Mouse (Mus musculus): Measurements from ENCODE around the gene Armcx4. TPM values are rescaled to one million over a fixed set of nuclear protein-coding genes. Genes with fewer than 3 reads are reported as not detected.
A peak's percentile ranks its signal among the peaks of the same experiment; 100 is the strongest.

Armcx4 gene
- 3.3 and 3.7 TPM in 2 replicates for polyA plus RNA-seq (2015; fragmentation: Nextera tagmentation; extraction: Ambion mirVana)

DNA sequence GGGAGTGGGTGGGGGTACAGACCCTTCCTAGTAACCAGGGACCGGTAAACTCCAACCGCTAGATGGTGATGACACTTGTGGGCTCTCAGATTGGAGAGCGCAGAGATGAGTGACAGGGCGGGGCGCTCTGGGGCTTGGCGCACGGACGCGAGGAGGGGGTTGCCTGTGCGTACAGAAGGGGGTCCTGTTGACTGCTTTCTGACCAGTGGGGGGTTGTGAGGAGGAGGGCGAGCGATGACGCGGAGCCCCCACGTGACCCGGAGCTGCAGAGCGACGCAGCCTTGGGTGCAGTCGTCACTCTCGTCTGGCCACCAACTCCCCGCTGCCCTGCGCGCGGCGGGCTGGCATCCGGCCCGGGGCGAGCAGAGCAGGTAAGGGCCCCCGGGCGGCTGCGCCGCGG is at the start of gene Armcx4:
Gene Armcx4, plus strand, starts transcription at position 253 of the 400 bp plus-strand sequence.
- Histone ChIP-seq H3K36me3 (no peaks in the 10 kb centered on the region), H3K27me3 (replicated peaks) (no peaks in the 10 kb centered on the region), H3K27ac (peak within 1 kb of the TSS; percentile 84), H3K4me1 (no peaks in the 10 kb centered on the region), H3K9ac (peak within 1 kb of the TSS; percentile 32; the same call in 1 of the 2 replicates), H3K4me3 (replicated peaks) (peak within 1 kb of the TSS; percentile 51), H3K9me3 (no peaks in the 10 kb centered on the region), H3K4me2 (peak within 1 kb of the TSS; percentile 45)
- WGBS = 23% methylated on average over 25 of the region's 33 CpGs
- ATAC-seq (ENCODE audit: insufficient read depth, low FRiP score, low read depth) = peak; percentile 87

GRCm38 (mm10) chrX:134641000-134641760 is 45.1 kb upstream of the Armcx4 start:
- 53% methylated on average over 10 of the region's 10 CpGs for WGBS
- no peak for ATAC-seq (ENCODE audit: insufficient read depth, low FRiP score, low read depth)
- H3K9me3 ChIP-seq = no peaks in the 10 kb centered on the region
- no peak overlapping the region for H3K9ac ChIP-seq
- no peaks in the 10 kb centered on the region for H3K36me3 ChIP-seq
- no peak overlapping the region for H3K27ac ChIP-seq
- H3K4me1 ChIP-seq = no peaks in the 10 kb centered on the region
- H3K4me3 ChIP-seq (replicated peaks) = no peak overlapping the region
- no peak overlapping the region for H3K4me2 ChIP-seq
- H3K27me3 ChIP-seq (replicated peaks) = no peaks in the 10 kb centered on the region

GRCm38 (mm10) chrX:134646338-134646737 is 40.0 kb upstream of the Armcx4 start:
- no peak overlapping the region for H3K9ac ChIP-seq
- ATAC-seq (ENCODE audit: insufficient read depth, low FRiP score, low read depth) = no peak
- no peaks in the 10 kb centered on the region for H3K4me1 ChIP-seq
- WGBS = 75% methylated on average over 1 of the region's 1 CpGs
- H3K9me3 ChIP-seq = no peaks in the 10 kb centered on the region
- no peak overlapping the region for H3K4me2 ChIP-seq
- H3K4me3 ChIP-seq (replicated peaks) = no peak overlapping the region
- H3K27ac ChIP-seq = no peak overlapping the region
- H3K27me3 ChIP-seq (replicated peaks) = no peaks in the 10 kb centered on the region
- no peaks in the 10 kb centered on the region for H3K36me3 ChIP-seq

- WGBS = 56% methylated on average over 8 of the region's 8 CpGs
- Histone ChIP-seq H3K9me3 (no peaks in the 10 kb centered on the region), H3K4me3 (replicated peaks) (no peak overlapping the region), H3K4me2 (no peak overlapping the region), H3K27ac (no peak overlapping the region; the same call in none of the 2 replicates), H3K9ac (no peak overlapping the region), H3K27me3 (replicated peaks) (no peaks in the 10 kb centered on the region), H3K36me3 (no peaks in the 10 kb centered on the region), H3K4me1 (no peaks in the 10 kb centered on the region)
- no peak for ATAC-seq (ENCODE audit: insufficient read depth, low FRiP score, low read depth)
Observed at GRCm38 (mm10) chrX:134647421-134647820, 38.9 kb upstream of the Armcx4 start.

GRCm38 (mm10) chrX:134648031-134648692 is 38.2 kb upstream of the Armcx4 start:
- no peaks in the 10 kb centered on the region for H3K27me3 ChIP-seq (replicated peaks)
- no peaks in the 10 kb centered on the region for H3K9me3 ChIP-seq
- peak; percentile 60 for ATAC-seq (ENCODE audit: insufficient read depth, low FRiP score, low read depth)
- H3K27ac ChIP-seq = no peak overlapping the region
- H3K4me1 ChIP-seq = no peaks in the 10 kb centered on the region
- H3K4me2 ChIP-seq = no peak overlapping the region
- H3K36me3 ChIP-seq = no peaks in the 10 kb centered on the region
- no peak overlapping the region for H3K4me3 ChIP-seq (replicated peaks)
- H3K9ac ChIP-seq = no peak overlapping the region
- 13% methylated on average over 11 of the region's 11 CpGs for WGBS

GRCm38 (mm10) chrX:134652061-134652460 is 34.3 kb upstream of the Armcx4 start:
- WGBS = 35% methylated on average over 1 of the region's 1 CpGs

GRCm38 (mm10) chrX:134661586-134661985 is 24.7 kb upstream of the Armcx4 start:
- no peak for ATAC-seq (ENCODE audit: insufficient read depth, low FRiP score, low read depth)
- Histone ChIP-seq H3K27me3 (replicated peaks) (no peaks in the 10 kb centered on the region), H3K27ac (no peak overlapping the region), H3K4me1 (no peaks in the 10 kb centered on the region), H3K9me3 (no peaks in the 10 kb centered on the region), H3K4me2 (no peak overlapping the region), H3K9ac (no peak overlapping the region), H3K4me3 (replicated peaks) (no peak overlapping the region), H3K36me3 (no peaks in the 10 kb centered on the region)
- 80% methylated on average over 5 of the region's 5 CpGs for WGBS

More at GRCm38 (mm10) chrX:134652061-134652460, 34.3 kb upstream of the Armcx4 start:
- no peaks in the 10 kb centered on the region for H3K36me3 ChIP-seq
- H3K27me3 ChIP-seq (replicated peaks) = no peaks in the 10 kb centered on the region
- no peak overlapping the region for H3K27ac ChIP-seq
- H3K4me1 ChIP-seq = no peaks in the 10 kb centered on the region
- H3K4me2 ChIP-seq = no peak overlapping the region
- no peak for ATAC-seq (ENCODE audit: insufficient read depth, low FRiP score, low read depth)
- H3K4me3 ChIP-seq (replicated peaks) = no peak overlapping the region
- H3K9me3 ChIP-seq = no peaks in the 10 kb centered on the region
- H3K9ac ChIP-seq = no peak overlapping the region

GRCm38 (mm10) chrX:134675022-134675421 is 11.3 kb upstream of the Armcx4 start:
- ATAC-seq (ENCODE audit: insufficient read depth, low FRiP score, low read depth) = no peak
- no peaks in the 10 kb centered on the region for H3K4me1 ChIP-seq
- H3K4me2 ChIP-seq = no peak overlapping the region
- no peak overlapping the region for H3K27ac ChIP-seq
- H3K36me3 ChIP-seq = no peaks in the 10 kb centered on the region
- no peaks in the 10 kb centered on the region for H3K27me3 ChIP-seq (replicated peaks)
- H3K9me3 ChIP-seq = no peaks in the 10 kb centered on the region
- H3K9ac ChIP-seq = no peak overlapping the region
- 52% methylated on average over 5 of the region's 5 CpGs for WGBS
- H3K4me3 ChIP-seq (replicated peaks) = no peak overlapping the region

GRCm38 (mm10) chrX:134675959-134676358 is 10.4 kb upstream of the Armcx4 start:
- Histone ChIP-seq H3K4me2 (no peak overlapping the region), H3K27ac (no peak overlapping the region), H3K4me1 (no peaks in the 10 kb centered on the region), H3K4me3 (replicated peaks) (no peak overlapping the region), H3K27me3 (replicated peaks) (no peaks in the 10 kb centered on the region), H3K36me3 (no peaks in the 10 kb centered on the region), H3K9me3 (no peaks in the 10 kb centered on the region), H3K9ac (no peak overlapping the region)
- WGBS = 70% methylated on average over 1 of the region's 1 CpGs
- ATAC-seq (ENCODE audit: insufficient read depth, low FRiP score, low read depth) = no peak

GRCm38 (mm10) chrX:134684936-134685335 is 1.4 kb upstream of the Armcx4 start:
- H3K27me3 ChIP-seq (replicated peaks) = no peaks in the 10 kb centered on the region
- H3K36me3 ChIP-seq = no peaks in the 10 kb centered on the region
- peak overlapping the region; percentile 25 for H3K4me3 ChIP-seq (replicated peaks)
- no peaks in the 10 kb centered on the region for H3K4me1 ChIP-seq
- no peak overlapping the region for H3K9ac ChIP-seq
- no peak for ATAC-seq (ENCODE audit: insufficient read depth, low FRiP score, low read depth)
- peak overlapping the region; percentile 51 for H3K27ac ChIP-seq
- WGBS = 33% methylated on average over 5 of the region's 5 CpGs
- H3K4me2 ChIP-seq = peak overlapping the region; percentile 35
- no peaks in the 10 kb centered on the region for H3K9me3 ChIP-seq

GRCm38 (mm10) chrX:134686739-134687171 is 436 bp downstream of the Armcx4 start:
- Histone ChIP-seq H3K9ac (peak overlapping the region; percentile 32; the same call in 1 of the 2 replicates), H3K27me3 (replicated peaks) (no peaks in the 10 kb centered on the region), H3K4me3 (replicated peaks) (peak overlapping the region; percentile 51), H3K4me2 (peak overlapping the region; percentile 45), H3K36me3 (no peaks in the 10 kb centered on the region), H3K9me3 (no peaks in the 10 kb centered on the region), H3K4me1 (no peaks in the 10 kb centered on the region), H3K27ac (peak overlapping the region; percentile 84)
- peak; percentile 36 for ATAC-seq (ENCODE audit: insufficient read depth, low FRiP score, low read depth)
- 28% methylated on average over 15 of the region's 16 CpGs for WGBS

- no peak for ATAC-seq (ENCODE audit: insufficient read depth, low FRiP score, low read depth)
- no peak overlapping the region for H3K9ac ChIP-seq
- H3K4me2 ChIP-seq = no peak overlapping the region
- 76% methylated on average over 2 of the region's 2 CpGs for WGBS
- H3K27ac ChIP-seq = no peak overlapping the region
- H3K4me3 ChIP-seq (replicated peaks) = no peak overlapping the region
- H3K9me3 ChIP-seq = no peaks in the 10 kb centered on the region
- H3K36me3 ChIP-seq = no peaks in the 10 kb centered on the region
- H3K4me1 ChIP-seq = no peaks in the 10 kb centered on the region
- H3K27me3 ChIP-seq (replicated peaks) = no peaks in the 10 kb centered on the region
Observed at GRCm38 (mm10) chrX:134689676-134690075, 3.4 kb downstream of the Armcx4 start.
